Mouse (Mus musculus): ENCODE measurements around the gene Rpl10.

DNA sequence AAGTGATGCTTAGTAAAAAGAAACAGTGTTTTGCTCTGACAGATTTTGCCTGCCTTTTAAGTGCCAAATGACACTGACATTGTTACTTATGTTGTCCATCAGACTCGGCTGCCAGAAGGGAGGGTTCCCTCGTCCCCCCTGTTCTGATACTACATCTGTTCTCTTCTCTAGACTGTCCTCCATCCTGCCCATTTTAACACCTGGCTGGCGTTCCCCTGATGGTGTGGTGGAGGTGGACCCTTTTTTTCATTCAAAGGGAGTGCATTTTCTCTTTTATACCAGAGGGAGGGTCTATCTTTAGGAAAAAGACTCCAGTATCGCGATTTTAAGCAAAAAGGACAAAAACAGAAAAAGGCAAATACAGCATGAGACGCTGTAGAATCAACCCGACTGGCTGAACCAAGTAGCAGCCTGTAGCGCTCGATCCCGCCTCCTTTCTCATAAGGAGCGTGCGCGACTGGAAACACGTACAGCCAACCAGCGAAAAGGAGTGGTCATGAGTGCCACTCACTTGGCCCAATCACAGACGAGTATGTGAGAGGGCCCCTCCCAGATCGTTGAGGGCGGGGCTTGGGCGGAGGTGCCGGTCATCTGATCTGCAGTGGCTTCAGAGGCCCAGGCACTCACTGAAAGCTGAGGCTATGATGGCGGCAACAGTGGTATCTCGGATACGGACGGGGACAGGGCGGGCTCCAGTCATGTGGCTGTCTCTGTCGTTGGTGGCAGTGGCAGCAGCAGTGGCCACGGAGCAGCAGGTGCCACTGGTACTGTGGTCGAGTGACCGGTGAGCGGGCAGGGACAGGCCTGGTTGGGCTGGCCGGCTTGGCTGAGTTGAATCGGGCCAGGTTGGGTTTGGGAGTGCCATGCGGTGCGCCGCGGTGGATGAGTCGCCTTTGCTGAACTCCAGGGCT is 26.2 kb downstream of the Rpl10 start, which contains the start of gene Atp6ap1:
- TF ChIP-seq USF1 (IDR thresholded peaks at IDR 0.05; ENCODE audit: low read depth) (no peak), POLR2AphosphoS2 (IDR thresholded peaks at IDR 0.05; ENCODE audit: insufficient read length, low read depth) (peak; percentile 94), POLR2A (IDR thresholded peaks at IDR 0.05; ENCODE audit: insufficient read length, low read depth) (peak; percentile 95), MYOG (IDR thresholded peaks at IDR 0.05; ENCODE audit: control insufficient read depth in 1 of 3, insufficient read depth in 1 of 3, insufficient read length in 2 of 3, low read depth in 2 of 3) (peak in 1 of 3 experiments; percentile 10), E2F4 (IDR thresholded peaks at IDR 0.05; ENCODE audit: insufficient read depth) (no peak)
